Mouse (Mus musculus) neutrophil, adult 5-6 weeks (primary cell): ENCODE measurements around the gene Gm5938. TPM values are rescaled to one million over a fixed set of nuclear protein-coding genes. Genes with fewer than 3 reads are reported as not detected.

Source experiments
- ATAC-seq: fragments of 151-379, 151-347 bp; 2 replicates; pipeline ENCODE4 v1.8.0; 2017; ENCODE audit warnings: mild to moderate bottlenecking, moderate TSS enrichment; ENCODE audit not compliant: insufficient number of reproducible peaks, poor library complexity, low FRiP score, severe bottlenecking; ENCODE audit errors: extremely low read depth
- total RNA-seq: library from RNA; stranded (forward); fragments of 200-1000 nt; gene quantifications from 2 replicates; pipeline ENCODE4 v1.2.3, GENCODE M21; 2017

Gm5938 gene
- total RNA-seq: not detected in 2 replicates

DNA sequence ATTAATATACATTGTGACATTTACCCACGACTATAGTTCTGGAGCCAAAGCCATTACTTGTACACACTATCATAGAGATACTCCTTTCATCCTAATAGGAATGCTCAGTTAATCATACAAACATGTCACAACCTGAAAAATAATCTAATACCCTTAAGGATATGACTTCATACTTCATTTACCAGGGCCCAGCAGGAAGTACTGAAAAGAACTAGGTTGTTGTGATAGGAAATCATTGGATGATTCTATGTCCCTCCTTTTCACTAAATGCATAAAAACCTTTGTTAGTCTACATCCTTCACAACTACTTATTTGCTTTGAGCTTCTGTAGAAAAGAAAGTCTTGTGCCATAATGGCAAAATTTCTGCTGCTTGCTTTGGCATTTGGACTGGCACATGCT, at the start of gene Gm5938:
Gene Gm5938 (plus strand): TSS at position 301 of the 400 bp plus-strand sequence.
- ATAC-seq: no peak

DNA sequence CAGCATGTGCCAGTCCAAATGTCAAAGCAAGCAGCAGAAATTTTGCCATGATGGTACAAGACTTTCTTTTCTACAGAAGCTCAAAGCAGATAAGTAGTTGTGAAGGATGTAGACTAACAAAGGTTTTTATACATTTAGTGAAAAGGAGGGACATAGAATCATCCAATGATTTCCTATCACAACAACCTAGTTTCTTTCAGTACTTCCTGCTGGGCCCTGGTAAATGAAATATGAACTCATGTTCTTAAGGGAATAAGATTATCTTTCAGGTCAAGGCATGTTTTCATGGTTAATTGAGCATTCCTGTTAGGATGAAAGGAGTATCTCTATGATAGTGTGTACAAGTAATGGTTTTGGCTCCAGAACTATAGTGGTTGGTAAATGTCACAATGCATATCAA, 34.0 kb upstream of the Gm5938 start, which contains the start of gene Obp1a:
Gene Obp1a (minus strand): TSS at position 101 of the 400 bp plus-strand sequence.
- no peak for ATAC-seq

Other genes with a start within 250 kb of the Gm5938 start
- gene 5430402E10Rik, start 200.4 kb upstream of the Gm5938 start, total RNA-seq: not detected in 2 replicates
- gene Obp1a, start 34.1 kb upstream of the Gm5938 start, total RNA-seq: not detected in 2 replicates
- not detected in 2 replicates for gene Obp1b, start 61.3 kb downstream of the Gm5938 start, total RNA-seq
- not detected in 2 replicates for gene Gm14743, start 120.5 kb downstream of the Gm5938 start, total RNA-seq
- gene 4930480E11Rik, start 244.2 kb downstream of the Gm5938 start, total RNA-seq: not detected in 2 replicates